9 mouse cellular contexts compared by ENCODE assay signal in genomic region chr5:52821691-52822090, GRCm38 (mm10). TPM values are rescaled to one million over a fixed set of nuclear protein-coding genes. Genes with fewer than 3 reads are reported as not detected.
A peak's percentile ranks its signal among the peaks of the same experiment; 100 is the strongest.
DNase-seq lines count a peak whose midpoint lies in the region; ATAC-seq and TF ChIP-seq lines count a peak whose summit lies in the region.
"Had no signal": no experiment of that assay in that cellular context is flagged by ENCODE, and none has a peak within 500 bp of the region (broad histone marks: within the 10 kb centered on the region; RNA-seq: fewer than 3 reads in every experiment).

No protein-coding gene starts in this region.

- no peak for TF ChIP-seq POLR2A in kidney, adult 2 months (IDR thresholded peaks at IDR 0.05; ENCODE audit: low read depth, low read length)

- no peak overlapping the region for H3K4me3 ChIP-seq in kidney, adult 2 months (ENCODE audit: insufficient read depth, low read depth, low read length)
- H3K4me3 ChIP-seq in kidney, embryonic 15.5 days (replicated peaks), result no peak overlapping the region
- H3K4me3 ChIP-seq in embryonic facial prominence, embryonic 11.5 days (ENCODE audit: low read depth, low read length), result no peak overlapping the region
- no peak overlapping the region for H3K4me3 ChIP-seq in layer of hippocampus, adult 2 months
- H3K4me3 ChIP-seq: embryonic facial prominence, embryonic 15.5 days; stomach, embryonic 15.5 days had no signal

- 9% methylated on average over 3 of the region's 3 CpGs for WGBS in kidney, adult 2 months
- 28% methylated on average over 3 of the region's 3 CpGs for WGBS in kidney, embryonic 15.5 days
- WGBS in embryonic facial prominence, embryonic 11.5 days, result 50% methylated on average over 3 of the region's 3 CpGs

- H3K4me1 ChIP-seq in kidney, adult 2 months (ENCODE audit: control insufficient read depth, insufficient read depth, low read length), result no peaks in the 10 kb centered on the region
- no peaks in the 10 kb centered on the region for H3K4me1 ChIP-seq in kidney, embryonic 15.5 days
- no peaks in the 10 kb centered on the region for H3K4me1 ChIP-seq in embryonic facial prominence, embryonic 11.5 days (ENCODE audit: control insufficient read depth, insufficient read depth, low read length)
- H3K4me1 ChIP-seq: embryonic facial prominence, embryonic 15.5 days; stomach, embryonic 15.5 days had no signal

- no peaks in the 10 kb centered on the region for H3K36me3 ChIP-seq in kidney, adult 2 months (ENCODE audit: control insufficient read depth, insufficient read depth, low read length)
- peaks cover 52% of the 10 kb centered on the region for H3K36me3 ChIP-seq in kidney, embryonic 15.5 days
- no peaks in the 10 kb centered on the region for H3K36me3 ChIP-seq in embryonic facial prominence, embryonic 11.5 days (replicated peaks; ENCODE audit: control insufficient read depth, insufficient read depth, low read depth, low read length)

- no peak for ATAC-seq in kidney, embryonic 15.5 days (replicated peaks; ENCODE audit: low FRiP score)
- no peak for ATAC-seq in embryonic facial prominence, embryonic 11.5 days (replicated peaks; ENCODE audit: insufficient number of reproducible peaks, low FRiP score, low TSS enrichment, low read depth)

- no peak overlapping the region for H3K27ac ChIP-seq in kidney, adult 2 months (ENCODE audit: insufficient read depth, low read depth, low read length)
- H3K27ac ChIP-seq in kidney, embryonic 15.5 days, result no peak overlapping the region
- H3K27ac ChIP-seq in embryonic facial prominence, embryonic 11.5 days (replicated peaks; ENCODE audit: low read depth, low read length), result no peak overlapping the region
- peak overlapping the region; percentile 43; the same call in 1 of the 2 replicates for H3K27ac ChIP-seq in layer of hippocampus, adult 2 months
- H3K27ac ChIP-seq: embryonic facial prominence, embryonic 15.5 days; stomach, embryonic 15.5 days had no signal

- peak; percentile 80 for DNase-seq in kidney, adult 2 months
- DNase-seq in ES-CJ7 (ENCODE audit: low read depth, low spot score), result peak; percentile 32
- DNase-seq in adrenal gland, adult 2 months, result peak; percentile 37
- peak; percentile 74 for DNase-seq in embryonic facial prominence, embryonic 11.5 days (ENCODE audit: low spot score)
- DNase-seq in layer of hippocampus, adult 2 months (ENCODE audit: low spot score in 2 of 2), result peak; percentile 61 to 76
- DNase-seq in naive thymus-derived CD4-positive, alpha-beta T cell, adult 2 months (ENCODE audit: low read depth), result peak; percentile 20

- TF ChIP-seq CTCF in kidney, adult 2 months (conservative IDR thresholded peaks at IDR 0.05; ENCODE audit: insufficient read depth, insufficient read length, low read depth, low read length), result no peak; the same call in 1 of the 2 replicates
- TF ChIP-seq CTCF in layer of hippocampus, adult 2 months (conservative IDR thresholded peaks at IDR 0.05), result peak; percentile 89

- H3K9ac ChIP-seq in kidney, embryonic 15.5 days, result no peak overlapping the region
- H3K9ac ChIP-seq in embryonic facial prominence, embryonic 11.5 days (replicated peaks; ENCODE audit: low read length), result no peak overlapping the region
- H3K9ac ChIP-seq: embryonic facial prominence, embryonic 15.5 days; stomach, embryonic 15.5 days had no signal

- H3K27me3 ChIP-seq in kidney, adult 2 months (replicated peaks; ENCODE audit: control insufficient read depth, insufficient read depth, low read length), result no peaks in the 10 kb centered on the region
- H3K27me3 ChIP-seq in kidney, embryonic 15.5 days, result no peaks in the 10 kb centered on the region
- H3K27me3 ChIP-seq in embryonic facial prominence, embryonic 11.5 days (ENCODE audit: control insufficient read depth, insufficient read depth, low read length), result no peaks in the 10 kb centered on the region
- H3K27me3 ChIP-seq: embryonic facial prominence, embryonic 15.5 days; stomach, embryonic 15.5 days had no signal

- no peak overlapping the region for H3K4me2 ChIP-seq in kidney, embryonic 15.5 days
- no peak overlapping the region for H3K4me2 ChIP-seq in embryonic facial prominence, embryonic 11.5 days (ENCODE audit: low read depth, low read length)
- H3K4me2 ChIP-seq: embryonic facial prominence, embryonic 15.5 days; stomach, embryonic 15.5 days had no signal

- H3K9me3 ChIP-seq in kidney, embryonic 15.5 days (replicated peaks), result no peaks in the 10 kb centered on the region
- no peaks in the 10 kb centered on the region for H3K9me3 ChIP-seq in embryonic facial prominence, embryonic 11.5 days (replicated peaks; ENCODE audit: control insufficient read depth, low read length)
- H3K9me3 ChIP-seq: embryonic facial prominence, embryonic 15.5 days; stomach, embryonic 15.5 days had no signal

RNA-seq across cellular contexts. Expression of gene Anapc4, which starts 12.1 kb away (rescaled TPM):
- 16.6 and 24.5 TPM in 2 replicates for polyA plus RNA-seq in kidney, adult 2 months (2012; rRNA removed)
- 103 TPM in 2 replicates for polyA plus RNA-seq in kidney, embryonic 15.5 days (2015; fragmentation: Nextera tagmentation; extraction: Ambion mirVana)
- total RNA-seq in adrenal gland, adult 2 months (2021), result 10 to 100 TPM; 48.2 to 72.9 TPM
- polyA plus RNA-seq in adrenal gland, adult 2 months (2012; rRNA removed), result 7.8 and 10.1 TPM in 2 replicates
- polyA plus RNA-seq in embryonic facial prominence, embryonic 11.5 days (2014; fragmentation: Nextera tagmentation; extraction: Ambion mirVana), result 142 and 152 TPM in 2 replicates
- 10 to 100 TPM; 75.5 to 77.0 TPM for total RNA-seq in layer of hippocampus, adult 2 months (2021)

RNA-seq across cellular contexts. Expression of gene Zcchc4, which starts 46.5 kb away (rescaled TPM):
- polyA plus RNA-seq in kidney, adult 2 months (2012; rRNA removed), result 6.3 and 6.5 TPM in 2 replicates
- 17.7 and 18.3 TPM in 2 replicates for polyA plus RNA-seq in kidney, embryonic 15.5 days (2015; fragmentation: Nextera tagmentation; extraction: Ambion mirVana)
- 10 to 100 TPM in 1 of 2 experiments, 1 to 10 TPM in 1; 9.6 to 12.2 TPM for total RNA-seq in adrenal gland, adult 2 months (2021)
- polyA plus RNA-seq in adrenal gland, adult 2 months (2012; rRNA removed), result 3.3 and 4.0 TPM in 2 replicates
- polyA plus RNA-seq in embryonic facial prominence, embryonic 11.5 days (2014; fragmentation: Nextera tagmentation; extraction: Ambion mirVana), result 18.6 and 18.8 TPM in 2 replicates
- total RNA-seq in layer of hippocampus, adult 2 months (2021), result 10 to 100 TPM; 10.7 to 11.9 TPM

Comparison
In these comparisons a context has a peak if more than half of its experiments do, and no peak if none do; other contexts are left out.
1. DNase-seq: peak in every context shown above with its lines; median percentile 80 in kidney, adult 2 months; 74 in embryonic facial prominence, embryonic 11.5 days; 68 in layer of hippocampus, adult 2 months; 37 in adrenal gland, adult 2 months; 32 in ES-CJ7; 20 in naive thymus-derived CD4-positive, alpha-beta T cell, adult 2 months.